Mouse (Mus musculus) liver, postnatal 0 days (tissue): Measurements from ENCODE around the gene Reln.

Experiments used
- CTCF ChIP-seq: sonication (generic); IDR thresholded peaks from 2 replicates; pipeline ENCODE4 v1.5.1; 2016; ENCODE audit warnings: antibody characterized with exemption, low read depth
- EP300 ChIP-seq: IDR thresholded peaks from 2 replicates; pipeline ENCODE4 v1.6.1; 2016; ENCODE audit warnings: antibody characterized with exemption, low read depth, mild to moderate bottlenecking

GRCm38 (mm10) chr5:21858653-21859052 lies 485.8 kb downstream of the Reln start:
- TF ChIP-seq CTCF (no peak), EP300 (no peak)
